Mouse (Mus musculus) left cerebral cortex, adult 2 months (tissue): ENCODE results near the gene Cap1. TPM values are rescaled to one million over a fixed set of nuclear protein-coding genes. Genes with fewer than 3 reads are reported as not detected.

ENCODE experiments used
- DNase-seq, 2 experiments: peaks; one replicate each; pipeline ENCODE4 v3.0.0; 2021 to 2022; ENCODE audit warnings: low spot score in 2 of 2, mixed read lengths in 1 of 2; ENCODE audit errors: extremely low spot score in 1 of 2
- H3K27ac ChIP-seq: fragments of 200-600 bp; 2 replicates; pipeline ENCODE4 v1.8.1; 2022
- H3K4me3 ChIP-seq: fragments of 200-600 bp; 2 replicates; pipeline ENCODE4 v1.8.1; 2022
- CTCF ChIP-seq: fragments of 200-600 bp; IDR thresholded peaks from 2 replicates; pipeline ENCODE4 v1.8.1; 2022; ENCODE audit warnings: antibody characterized with exemption, mild to moderate bottlenecking, moderate library complexity
- intact Hi-C: fragments of 180-260 bp; cut with DNase I; formaldehyde crosslinking; loops from one replicate; pipeline ENCODE4 v1.15.1; 2025
- total RNA-seq, 2 experiments: library from RNA; stranded (reverse); gene quantifications; 2 replicates each; pipeline ENCODE4 v1.2.3; 2021

Gene Cap1
- total RNA-seq, 2 experiments from 2014 or later = 260 to 281 TPM

DNA sequence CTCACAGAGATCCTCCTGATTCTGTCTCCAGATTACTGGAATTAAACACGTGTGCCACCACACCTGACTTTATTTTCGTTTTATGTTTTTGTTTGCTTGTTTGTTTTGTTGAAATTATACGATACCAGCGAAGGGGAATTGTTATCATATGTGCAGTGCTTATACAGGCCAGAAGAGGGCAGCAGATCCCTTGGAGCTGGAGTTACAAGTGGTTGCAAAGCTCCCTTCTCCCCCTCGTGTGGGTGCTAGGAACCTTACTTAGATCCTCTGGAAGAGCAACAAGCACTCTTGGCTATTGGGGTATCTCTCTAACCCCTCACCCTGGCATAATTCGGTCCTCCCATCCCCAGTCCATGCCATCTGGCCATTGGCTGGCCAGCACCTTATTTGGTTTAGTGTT, 24.7 kb upstream of the Cap1 start:
- DNase-seq = no peak
- H3K4me3 ChIP-seq = no peak overlapping the region
- TF ChIP-seq CTCF = peak; percentile 64
- no peak overlapping the region for H3K27ac ChIP-seq
- intact Hi-C loops = loop anchor here (5.0 kb wide), 1 partner anchor 77 kb away; no protein-coding TSS in a partner anchor

DNA sequence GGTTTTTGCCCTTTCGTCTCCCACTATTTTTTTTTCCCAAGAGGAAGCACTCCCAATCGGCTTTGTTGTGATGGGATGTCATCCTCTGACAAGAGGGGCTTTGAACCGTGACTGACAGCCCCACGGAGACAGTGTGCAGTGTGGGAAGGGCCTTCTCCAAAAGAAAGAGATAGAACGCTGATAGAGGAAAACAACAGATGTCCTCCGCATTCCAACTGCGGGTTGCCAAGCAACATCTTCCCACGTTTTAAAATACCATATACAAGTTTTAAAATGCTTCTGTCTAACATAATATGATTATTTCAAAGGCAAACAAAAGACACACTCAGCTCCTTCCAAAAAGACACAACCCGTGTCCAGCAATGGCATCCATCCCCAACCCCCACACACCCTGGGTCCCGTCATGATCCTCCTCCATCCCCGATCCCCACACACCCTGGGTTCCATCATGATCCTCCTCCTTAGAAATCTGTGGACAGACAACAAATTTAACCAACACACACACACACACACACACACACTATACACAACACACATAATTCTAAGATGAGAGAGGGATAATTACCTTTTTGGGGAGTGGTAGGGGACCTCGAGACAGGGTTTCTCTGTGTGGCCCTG, 23.8 kb upstream of the Cap1 start:
- Histone ChIP-seq H3K27ac (peak overlapping the region; percentile 79), H3K4me3 (peak overlapping the region; percentile 39)
- intact Hi-C loops = loop anchor here (5.0 kb wide), 1 partner anchor 78 kb away; no protein-coding TSS in a partner anchor
- peak; percentile 31 to 36 for DNase-seq
- no peak for TF ChIP-seq CTCF

GRCm38 (mm10) chr4:122905359-122905758, 19.5 kb upstream of the Cap1 start:
- intact Hi-C loops = no loop called here
- Histone ChIP-seq H3K27ac (no peak overlapping the region), H3K4me3 (no peak overlapping the region)
- DNase-seq = no peak
- no peak for TF ChIP-seq CTCF

DNA sequence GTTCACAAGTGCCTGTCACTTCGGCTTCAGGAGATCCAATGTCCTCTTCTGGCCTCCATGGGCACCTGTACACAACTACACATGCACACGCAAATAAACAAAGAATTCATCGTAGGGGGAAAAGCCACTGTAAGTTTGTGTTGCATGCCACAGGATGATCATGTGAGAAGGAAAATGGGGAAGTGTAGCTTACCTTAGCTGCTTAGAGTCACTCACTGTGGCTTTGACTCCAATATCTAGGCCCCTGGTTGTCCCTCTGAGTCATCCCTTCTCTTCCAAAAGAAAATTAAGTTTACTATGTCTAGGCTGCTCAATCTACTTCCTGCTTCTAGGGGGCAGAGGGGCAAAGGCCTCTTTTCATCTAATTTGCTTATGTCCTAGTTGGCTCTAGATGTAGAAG, 17.9 kb upstream of the Cap1 start:
- TF ChIP-seq CTCF = no peak
- no peak overlapping the region for H3K4me3 ChIP-seq
- no peak overlapping the region for H3K27ac ChIP-seq
- intact Hi-C loops = no loop called here
- no peak for DNase-seq

- no peak overlapping the region for H3K4me3 ChIP-seq
- intact Hi-C loops = no loop called here
- DNase-seq = no peak
- H3K27ac ChIP-seq = no peak overlapping the region
- peak; percentile 46 for TF ChIP-seq CTCF
Measured at GRCm38 (mm10) chr4:122902156-122902555, 16.3 kb upstream of the Cap1 start.

- intact Hi-C loops = loop anchor here (1.0 to 2.0 kb wide), 2 partner anchors 87 to 184 kb away; no protein-coding TSS in a partner anchor
- H3K27ac ChIP-seq = no peak overlapping the region
- peak; percentile 72 to 74 for DNase-seq
- peak; percentile 90 for TF ChIP-seq CTCF
- H3K4me3 ChIP-seq = no peak overlapping the region
Measured at GRCm38 (mm10) chr4:122898313-122898712, 12.5 kb upstream of the Cap1 start.

- TF ChIP-seq CTCF = no peak
- intact Hi-C loops = loop anchor here (1.0 to 2.0 kb wide), 2 partner anchors 88 to 185 kb away; no protein-coding TSS in a partner anchor
- no peak for DNase-seq
Measured at GRCm38 (mm10) chr4:122897750-122898149, 11.9 kb upstream of the Cap1 start.

GRCm38 (mm10) chr4:122892157-122892556, 6.3 kb upstream of the Cap1 start:
- intact Hi-C loops = loop anchor here (5.0 kb wide), 1 partner anchor 170 kb away; no protein-coding TSS in a partner anchor
- no peak for TF ChIP-seq CTCF
- DNase-seq = no peak
- H3K4me3 ChIP-seq = no peak overlapping the region
- peak overlapping the region; percentile 84 for H3K27ac ChIP-seq

More at GRCm38 (mm10) chr4:122897750-122898149, 11.9 kb upstream of the Cap1 start:
- Histone ChIP-seq H3K27ac (no peak overlapping the region), H3K4me3 (no peak overlapping the region)

- intact Hi-C loops = loop anchor here (5.0 kb wide), 1 partner anchor 171 kb away; no protein-coding TSS in a partner anchor
- TF ChIP-seq CTCF = no peak
- H3K27ac ChIP-seq = peak overlapping the region; percentile 84
Measured at GRCm38 (mm10) chr4:122891597-122891996, 5.7 kb upstream of the Cap1 start.

DNA sequence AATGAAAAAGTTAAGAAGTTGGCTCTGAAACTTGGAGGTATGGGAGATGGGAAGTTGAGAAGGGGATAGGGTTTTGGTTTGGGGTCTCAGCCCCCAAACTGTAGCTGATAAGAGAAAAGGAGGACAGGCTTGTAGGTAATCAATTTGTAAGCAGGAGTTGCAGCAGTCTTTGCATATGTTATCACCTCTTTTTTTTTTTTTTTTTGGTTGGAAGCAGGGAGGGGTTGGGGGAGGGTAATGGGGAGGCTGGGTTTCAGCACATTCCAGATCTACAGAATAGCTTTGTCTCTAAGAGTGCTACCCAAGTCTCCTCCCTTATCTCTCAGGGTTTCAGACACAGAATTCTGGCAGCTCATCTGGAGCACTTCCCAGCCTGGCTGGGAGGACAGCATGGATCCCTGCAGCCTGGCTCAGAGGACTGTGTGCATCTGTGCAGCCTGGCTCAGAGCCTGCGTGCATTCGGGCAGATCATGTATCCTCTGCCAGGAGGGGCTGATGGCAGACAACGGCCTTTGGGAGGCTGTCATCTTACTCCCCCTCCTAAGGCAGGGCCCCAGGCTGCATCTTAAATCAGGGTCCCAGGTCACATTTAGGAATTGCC, 5.1 kb upstream of the Cap1 start:
- intact Hi-C loops = loop anchor here (5.0 kb wide), 1 partner anchor 171 kb away; no protein-coding TSS in a partner anchor
- peak overlapping the region; percentile 84 for H3K27ac ChIP-seq
- H3K4me3 ChIP-seq = no peak overlapping the region
- no peak for TF ChIP-seq CTCF
- DNase-seq = peak; percentile 64

More at GRCm38 (mm10) chr4:122891597-122891996, 5.7 kb upstream of the Cap1 start:
- no peak for DNase-seq
- H3K4me3 ChIP-seq = no peak overlapping the region

DNA sequence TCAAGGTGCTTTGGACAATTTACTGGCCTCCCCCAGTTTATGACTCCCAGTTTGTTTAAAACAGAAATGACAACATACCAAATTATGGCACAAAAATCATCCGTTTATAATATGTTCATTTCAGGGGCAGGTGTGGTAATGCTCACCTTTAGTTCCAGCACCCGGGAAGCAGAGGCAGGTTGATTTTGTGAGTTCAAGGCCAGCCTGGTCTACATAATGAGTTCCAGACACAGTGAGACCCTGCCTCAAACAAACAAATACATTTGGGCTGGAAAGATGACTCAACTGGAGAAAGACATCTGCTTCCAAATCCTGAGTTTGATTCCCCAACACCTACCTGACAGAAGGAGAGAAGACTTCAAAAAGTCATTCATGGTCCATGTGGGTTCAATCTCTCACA, 1.5 kb upstream of the Cap1 start:
- no peak overlapping the region for H3K4me3 ChIP-seq

GRCm38 (mm10) chr4:122886579-122887254, 861 bp upstream of the Cap1 start:
- intact Hi-C loops = no loop called here
- no peak for TF ChIP-seq CTCF
- Histone ChIP-seq H3K27ac (peak overlapping the region; percentile 100), H3K4me3 (peak overlapping the region; percentile 98)
- no peak for DNase-seq

More for the DNA sequence above, 1.5 kb upstream of the Cap1 start:
- TF ChIP-seq CTCF = no peak
- no peak for DNase-seq
- intact Hi-C loops = no loop called here
- peak overlapping the region; percentile 100 for H3K27ac ChIP-seq
